Comparison of ENCODE assay signal across 26 mouse cellular contexts in genomic region chr16:22899866-22900570, GRCm38 (mm10). TPM values are rescaled to one million over a fixed set of nuclear protein-coding genes. Genes with fewer than 3 reads are reported as not detected.
A peak's percentile ranks its signal among the peaks of the same experiment; 100 is the strongest.
DNase-seq lines count a peak whose midpoint lies in the region; ATAC-seq and TF ChIP-seq lines count a peak whose summit lies in the region.
"Had no signal": no experiment of that assay in that cellular context is flagged by ENCODE, and none has a peak within 500 bp of the region (broad histone marks: within the 10 kb centered on the region; RNA-seq: fewer than 3 reads in every experiment).

No protein-coding gene starts in this region.

- peak overlapping the region; percentile 89 for H3K27ac ChIP-seq in liver, adult 2 months (replicated peaks; ENCODE audit: insufficient read depth, low read depth, low read length)
- H3K27ac ChIP-seq in liver, embryonic 12.5 days = no peak overlapping the region
- no peak overlapping the region for H3K27ac ChIP-seq in liver, embryonic 14.5 days
- H3K27ac ChIP-seq in liver, embryonic 11.5 days (ENCODE audit: low read depth, low read length) = no peak overlapping the region
- no peak overlapping the region; the same call in 1 of the 2 replicates for H3K27ac ChIP-seq in liver, embryonic 16.5 days (ENCODE audit: low read length)
- H3K27ac ChIP-seq in forebrain, embryonic 15.5 days (replicated peaks) = no peak overlapping the region
- H3K27ac ChIP-seq: embryonic facial prominence, embryonic 10.5 days; embryonic facial prominence, embryonic 12.5 days; forebrain, embryonic 13.5 days had no signal

- 0 out of 2 replicates have a peak, but pooled peaks have one; percentile 12 for TF ChIP-seq POLR2A in liver, adult 2 months (IDR thresholded peaks at IDR 0.05; ENCODE audit: extremely low read depth, insufficient read depth, low read length)

- no peak for TF ChIP-seq CTCF in liver, adult 2 months (IDR thresholded peaks at IDR 0.05; ENCODE audit: low read depth, low read length)
- TF ChIP-seq CTCF in liver, embryonic 14.5 days (IDR thresholded peaks at IDR 0.05; ENCODE audit: low read depth) = no peak

- H3K9me3 ChIP-seq in liver, embryonic 12.5 days (replicated peaks) = no peaks in the 10 kb centered on the region
- H3K9me3 ChIP-seq in liver, embryonic 14.5 days (ENCODE audit: control insufficient read depth, low read length) = no peaks in the 10 kb centered on the region
- no peaks in the 10 kb centered on the region for H3K9me3 ChIP-seq in liver, embryonic 11.5 days (ENCODE audit: control insufficient read depth, low read length)
- no peaks in the 10 kb centered on the region for H3K9me3 ChIP-seq in liver, embryonic 16.5 days (replicated peaks; ENCODE audit: control insufficient read depth, low read length)
- H3K9me3 ChIP-seq in forebrain, embryonic 15.5 days = no peaks in the 10 kb centered on the region
- H3K9me3 ChIP-seq: embryonic facial prominence, embryonic 10.5 days; embryonic facial prominence, embryonic 12.5 days; forebrain, embryonic 13.5 days had no signal

- H3K4me3 ChIP-seq in liver, adult 2 months (ENCODE audit: insufficient read depth, low read depth, low read length) = no peak overlapping the region
- no peak overlapping the region for H3K4me3 ChIP-seq in liver, embryonic 12.5 days
- no peak overlapping the region for H3K4me3 ChIP-seq in liver, embryonic 14.5 days (ENCODE audit: insufficient read depth in 1 of 2, low read depth in 2 of 2, low read length in 2 of 2)
- H3K4me3 ChIP-seq in liver, embryonic 11.5 days (ENCODE audit: low read depth, low read length) = no peak overlapping the region
- H3K4me3 ChIP-seq in liver, embryonic 16.5 days (ENCODE audit: low read depth, low read length) = no peak overlapping the region
- no peak overlapping the region for H3K4me3 ChIP-seq in forebrain, embryonic 15.5 days
- H3K4me3 ChIP-seq: embryonic facial prominence, embryonic 10.5 days; embryonic facial prominence, embryonic 12.5 days; forebrain, embryonic 13.5 days had no signal

- H3K36me3 ChIP-seq in liver, adult 2 months (ENCODE audit: control insufficient read depth, insufficient read depth, low read length) = peaks cover 22% of the 10 kb centered on the region
- H3K36me3 ChIP-seq in liver, embryonic 12.5 days = no peaks in the 10 kb centered on the region
- no peaks in the 10 kb centered on the region; the same call in 1 of the 2 replicates for H3K36me3 ChIP-seq in liver, embryonic 14.5 days (replicated peaks; ENCODE audit: control insufficient read depth, insufficient read depth, low read depth)
- no peaks in the 10 kb centered on the region for H3K36me3 ChIP-seq in liver, embryonic 11.5 days (ENCODE audit: control insufficient read depth, insufficient read depth, low read length)
- no peaks in the 10 kb centered on the region for H3K36me3 ChIP-seq in liver, embryonic 16.5 days (ENCODE audit: control insufficient read depth, insufficient read depth)
- H3K36me3 ChIP-seq in forebrain, embryonic 15.5 days = no peaks in the 10 kb centered on the region
- H3K36me3 ChIP-seq: embryonic facial prominence, embryonic 10.5 days; embryonic facial prominence, embryonic 12.5 days had no signal

- DNase-seq in liver, adult 2 months (ENCODE audit: extremely low read depth, low read depth, low spot score) = peak; percentile 98
- no peak for DNase-seq in liver, embryonic 14.5 days (ENCODE audit: low read depth in 3 of 3, low spot score in 3 of 3)
- DNase-seq in liver, embryonic 11.5 days (ENCODE audit: low spot score) = no peak
- no peak for DNase-seq in left cerebral cortex, adult 9 months (ENCODE audit: low spot score in 2 of 2)
- DNase-seq: adrenal gland, adult 2 months; adrenal gland, postnatal 10 days; adrenal gland, postnatal 25 days; B cell, adult 2 months; cerebellum, adult 11 months; cerebellum, adult 18-20 months; cerebellum, adult 9-10 months; cerebellum, postnatal 10 days; cerebellum, postnatal 25 days had no signal

- no peaks in the 10 kb centered on the region for H3K79me2 ChIP-seq in liver, adult 2 months (ENCODE audit: control insufficient read depth, insufficient read depth, low read length)

- TF ChIP-seq EP300 in liver, embryonic 14.5 days (IDR thresholded peaks at IDR 0.05; ENCODE audit: low read depth) = no peak

- H3K27me3 ChIP-seq in liver, adult 2 months (ENCODE audit: control insufficient read depth, insufficient read depth, low read length) = no peaks in the 10 kb centered on the region
- no peaks in the 10 kb centered on the region for H3K27me3 ChIP-seq in liver, embryonic 12.5 days (replicated peaks)
- H3K27me3 ChIP-seq in liver, embryonic 14.5 days (ENCODE audit: control insufficient read depth, insufficient read depth, low read length) = no peaks in the 10 kb centered on the region
- no peaks in the 10 kb centered on the region for H3K27me3 ChIP-seq in liver, embryonic 11.5 days (replicated peaks; ENCODE audit: control insufficient read depth, insufficient read depth, low read length)
- H3K27me3 ChIP-seq in liver, embryonic 16.5 days (ENCODE audit: control insufficient read depth, insufficient read depth, low read depth, low read length) = no peaks in the 10 kb centered on the region
- no peaks in the 10 kb centered on the region for H3K27me3 ChIP-seq in forebrain, embryonic 15.5 days
- H3K27me3 ChIP-seq: embryonic facial prominence, embryonic 12.5 days; forebrain, embryonic 13.5 days had no signal

- peaks cover 23% of the 10 kb centered on the region for H3K4me1 ChIP-seq in liver, adult 2 months (ENCODE audit: control insufficient read depth, insufficient read depth, low read length)
- H3K4me1 ChIP-seq in liver, embryonic 12.5 days = no peaks in the 10 kb centered on the region
- H3K4me1 ChIP-seq in liver, embryonic 14.5 days (replicated peaks; ENCODE audit: control insufficient read depth in 2 of 2, insufficient read depth in 2 of 2, low read length in 1 of 2) = peaks cover 0 to 2% of the 10 kb centered on the region in 2 experiments; a peak in 1 of 4 replicates
- H3K4me1 ChIP-seq in liver, embryonic 11.5 days (replicated peaks; ENCODE audit: control insufficient read depth, insufficient read depth, low read length) = no peaks in the 10 kb centered on the region
- no peaks in the 10 kb centered on the region for H3K4me1 ChIP-seq in liver, embryonic 16.5 days (ENCODE audit: control insufficient read depth, low read depth, low read length)
- no peaks in the 10 kb centered on the region for H3K4me1 ChIP-seq in forebrain, embryonic 15.5 days
- H3K4me1 ChIP-seq: embryonic facial prominence, embryonic 10.5 days; embryonic facial prominence, embryonic 12.5 days; forebrain, embryonic 13.5 days had no signal

- peak overlapping the region; percentile 25; the same call in 1 of the 2 replicates for H3K9ac ChIP-seq in liver, adult 2 months (ENCODE audit: low read depth, low read length)
- H3K9ac ChIP-seq in liver, embryonic 12.5 days = no peak overlapping the region
- H3K9ac ChIP-seq in liver, embryonic 14.5 days (replicated peaks) = no peak overlapping the region
- no peak overlapping the region for H3K9ac ChIP-seq in liver, embryonic 11.5 days (ENCODE audit: low read depth, low read length)
- no peak overlapping the region for H3K9ac ChIP-seq in liver, embryonic 16.5 days (ENCODE audit: low read depth, low read length)
- H3K9ac ChIP-seq in forebrain, embryonic 15.5 days (replicated peaks) = no peak overlapping the region
- H3K9ac ChIP-seq: embryonic facial prominence, embryonic 12.5 days; forebrain, embryonic 13.5 days had no signal

- 17% methylated on average over 10 of the region's 10 CpGs for WGBS in liver, adult 2 months
- WGBS in liver, embryonic 12.5 days (ENCODE audit: insufficient replicate concordance) = 64% methylated on average over 10 of the region's 10 CpGs
- 58% methylated on average over 10 of the region's 10 CpGs for WGBS in liver, embryonic 14.5 days (ENCODE audit: insufficient replicate concordance)
- 76% methylated on average over 10 of the region's 10 CpGs for WGBS in liver, embryonic 11.5 days
- WGBS in liver, embryonic 16.5 days (ENCODE audit: insufficient replicate concordance) = 53% methylated on average over 10 of the region's 10 CpGs
- WGBS in forebrain, embryonic 15.5 days = 84% methylated on average over 10 of the region's 10 CpGs

- ATAC-seq in liver, embryonic 12.5 days = no peak
- peak; percentile 51; the same call in 1 of the 2 replicates for ATAC-seq in liver, embryonic 14.5 days (ENCODE audit: insufficient read depth)
- ATAC-seq in liver, embryonic 11.5 days (replicated peaks; ENCODE audit: low FRiP score) = no peak
- ATAC-seq in liver, embryonic 16.5 days (ENCODE audit: low read depth) = peak; percentile 67
- no peak for ATAC-seq in forebrain, embryonic 15.5 days (replicated peaks)
- ATAC-seq: CD4-positive, CD25-positive, alpha-beta regulatory T cell, adult 4 months; forebrain, embryonic 13.5 days; forebrain, embryonic 16.5 days had no signal

- no peak overlapping the region for H3K4me2 ChIP-seq in liver, embryonic 12.5 days
- H3K4me2 ChIP-seq in liver, embryonic 14.5 days (ENCODE audit: low read depth) = no peak overlapping the region
- H3K4me2 ChIP-seq in liver, embryonic 11.5 days = no peak overlapping the region
- H3K4me2 ChIP-seq in liver, embryonic 16.5 days (ENCODE audit: low read depth, low read length) = no peak overlapping the region
- H3K4me2 ChIP-seq in forebrain, embryonic 15.5 days (replicated peaks) = no peak overlapping the region
- H3K4me2 ChIP-seq: embryonic facial prominence, embryonic 12.5 days; forebrain, embryonic 13.5 days had no signal

RNA-seq across cellular contexts. Expression of gene Ahsg, which starts 8.9 kb away (rescaled TPM):
- total RNA-seq in liver, adult 2 months (2014; rRNA removed) = 10,308 and 11,624 TPM in 2 replicates
- 17,109 and 17,601 TPM in 2 replicates for polyA plus RNA-seq in liver, adult 2 months (2012; rRNA removed)
- polyA plus RNA-seq in liver, embryonic 12.5 days (2016; fragmentation: Nextera tagmentation; extraction: Ambion mirVana) = 184 and 190 TPM in 2 replicates
- 1,135 and 1,143 TPM in 2 replicates for polyA plus RNA-seq in liver, embryonic 14.5 days (2012; rRNA removed)
- polyA plus RNA-seq in liver, embryonic 14.5 days (2014; fragmentation: Nextera tagmentation; extraction: Ambion mirVana) = 1,052 and 1,153 TPM in 2 replicates
- polyA plus RNA-seq in liver, embryonic 11.5 days (2014; fragmentation: Nextera tagmentation; extraction: Ambion mirVana) = 79.0 and 82.8 TPM in 2 replicates
- polyA plus RNA-seq in liver, embryonic 16.5 days (2015; fragmentation: Nextera tagmentation; extraction: Ambion mirVana) = 5,304 and 6,290 TPM in 2 replicates
- 1.2 TPM in 1 of 2 replicates, not detected in the other for polyA plus RNA-seq in forebrain, embryonic 15.5 days (2015; fragmentation: Nextera tagmentation; extraction: Ambion mirVana)
- total RNA-seq: MEL had no signal
- polyA plus RNA-seq: CD4-positive, CD25-positive, alpha-beta regulatory T cell, adult 4 months; cortical plate, adult 2 months; embryonic facial prominence, embryonic 10.5 days; embryonic facial prominence, embryonic 12.5 days; embryonic facial prominence, embryonic 14.5 days; forebrain, embryonic 11.5 days; forebrain, embryonic 13.5 days had no signal

RNA-seq across cellular contexts. Expression of gene Fetub, which starts 18.1 kb away (rescaled TPM):
- total RNA-seq in liver, adult 2 months (2014; rRNA removed) = 107 and 165 TPM in 2 replicates
- 414 and 419 TPM in 2 replicates for polyA plus RNA-seq in liver, adult 2 months (2012; rRNA removed)
- 0.35 and 0.69 TPM in 2 replicates for polyA plus RNA-seq in liver, embryonic 12.5 days (2016; fragmentation: Nextera tagmentation; extraction: Ambion mirVana)
- polyA plus RNA-seq in liver, embryonic 14.5 days (2012; rRNA removed) = 1.5 and 1.6 TPM in 2 replicates
- 2.2 and 2.3 TPM in 2 replicates for polyA plus RNA-seq in liver, embryonic 14.5 days (2014; fragmentation: Nextera tagmentation; extraction: Ambion mirVana)
- polyA plus RNA-seq in liver, embryonic 11.5 days (2014; fragmentation: Nextera tagmentation; extraction: Ambion mirVana) = 0.22 and 0.69 TPM in 2 replicates
- 15.3 and 19.3 TPM in 2 replicates for polyA plus RNA-seq in liver, embryonic 16.5 days (2015; fragmentation: Nextera tagmentation; extraction: Ambion mirVana)
- polyA plus RNA-seq in forebrain, embryonic 15.5 days (2015; fragmentation: Nextera tagmentation; extraction: Ambion mirVana) = not detected in 2 replicates
- total RNA-seq: MEL had no signal
- polyA plus RNA-seq: CD4-positive, CD25-positive, alpha-beta regulatory T cell, adult 4 months; embryonic facial prominence, embryonic 10.5 days; embryonic facial prominence, embryonic 12.5 days; forebrain, embryonic 11.5 days; forebrain, embryonic 13.5 days; forebrain, embryonic 16.5 days had no signal

RNA-seq across cellular contexts. Expression of gene Dnajb11, which starts 42.4 kb away (rescaled TPM):
- total RNA-seq in liver, adult 2 months (2014; rRNA removed) = 62.0 and 67.7 TPM in 2 replicates
- 20.7 and 23.9 TPM in 2 replicates for polyA plus RNA-seq in liver, adult 2 months (2012; rRNA removed)
- 95.2 and 97.9 TPM in 2 replicates for polyA plus RNA-seq in liver, embryonic 12.5 days (2016; fragmentation: Nextera tagmentation; extraction: Ambion mirVana)
- polyA plus RNA-seq in liver, embryonic 14.5 days (2012; rRNA removed) = 15.1 and 25.9 TPM in 2 replicates
- polyA plus RNA-seq in liver, embryonic 14.5 days (2014; fragmentation: Nextera tagmentation; extraction: Ambion mirVana) = 54.3 and 54.9 TPM in 2 replicates
- 125 and 131 TPM in 2 replicates for polyA plus RNA-seq in liver, embryonic 11.5 days (2014; fragmentation: Nextera tagmentation; extraction: Ambion mirVana)
- polyA plus RNA-seq in liver, embryonic 16.5 days (2015; fragmentation: Nextera tagmentation; extraction: Ambion mirVana) = 50.7 and 54.4 TPM in 2 replicates
- polyA plus RNA-seq in forebrain, embryonic 15.5 days (2015; fragmentation: Nextera tagmentation; extraction: Ambion mirVana) = 84.9 and 85.2 TPM in 2 replicates

RNA-seq across cellular contexts. Expression of gene Tbccd1, which starts 42.5 kb away (rescaled TPM):
- 22.7 and 24.0 TPM in 2 replicates for total RNA-seq in liver, adult 2 months (2014; rRNA removed)
- polyA plus RNA-seq in liver, adult 2 months (2012; rRNA removed) = 16.9 and 19.9 TPM in 2 replicates
- 31.1 and 33.3 TPM in 2 replicates for polyA plus RNA-seq in liver, embryonic 12.5 days (2016; fragmentation: Nextera tagmentation; extraction: Ambion mirVana)
- 20.3 and 25.6 TPM in 2 replicates for polyA plus RNA-seq in liver, embryonic 14.5 days (2012; rRNA removed)
- polyA plus RNA-seq in liver, embryonic 14.5 days (2014; fragmentation: Nextera tagmentation; extraction: Ambion mirVana) = 23.5 and 24.8 TPM in 2 replicates
- polyA plus RNA-seq in liver, embryonic 11.5 days (2014; fragmentation: Nextera tagmentation; extraction: Ambion mirVana) = 44.8 and 47.3 TPM in 2 replicates
- 27.2 and 27.3 TPM in 2 replicates for polyA plus RNA-seq in liver, embryonic 16.5 days (2015; fragmentation: Nextera tagmentation; extraction: Ambion mirVana)
- 22.5 and 23.1 TPM in 2 replicates for polyA plus RNA-seq in forebrain, embryonic 15.5 days (2015; fragmentation: Nextera tagmentation; extraction: Ambion mirVana)

RNA-seq across cellular contexts. Expression of gene Hrg, which starts 50.9 kb away (rescaled TPM):
- total RNA-seq in liver, adult 2 months (2014; rRNA removed) = 574 and 911 TPM in 2 replicates
- 312 and 372 TPM in 2 replicates for polyA plus RNA-seq in liver, adult 2 months (2012; rRNA removed)
- polyA plus RNA-seq in liver, embryonic 12.5 days (2016; fragmentation: Nextera tagmentation; extraction: Ambion mirVana) = 0.10 and 0.13 TPM in 2 replicates
- polyA plus RNA-seq in liver, embryonic 14.5 days (2012; rRNA removed) = 0.16 and 0.28 TPM in 2 replicates
- polyA plus RNA-seq in liver, embryonic 14.5 days (2014; fragmentation: Nextera tagmentation; extraction: Ambion mirVana) = 0.71 and 1.0 TPM in 2 replicates
- 0.22 TPM in 1 of 2 replicates, not detected in the other for polyA plus RNA-seq in liver, embryonic 11.5 days (2014; fragmentation: Nextera tagmentation; extraction: Ambion mirVana)
- polyA plus RNA-seq in liver, embryonic 16.5 days (2015; fragmentation: Nextera tagmentation; extraction: Ambion mirVana) = 6.4 and 9.0 TPM in 2 replicates
- polyA plus RNA-seq in forebrain, embryonic 15.5 days (2015; fragmentation: Nextera tagmentation; extraction: Ambion mirVana) = not detected in 2 replicates
- total RNA-seq: ES-E14, MEL had no signal
- polyA plus RNA-seq: CD4-positive, CD25-positive, alpha-beta regulatory T cell, adult 4 months; cortical plate, adult 2 months; embryonic facial prominence, embryonic 12.5 days; embryonic facial prominence, embryonic 14.5 days; forebrain, embryonic 16.5 days had no signal

Comparison
In these comparisons a context has a peak if more than half of its experiments do, and no peak if none do; other contexts are left out.
1. ATAC-seq: peak in liver, embryonic 14.5 days (single experiment) and liver, embryonic 16.5 days (single experiment); none in liver, embryonic 12.5 days (single experiment), liver, embryonic 11.5 days (single experiment) and forebrain, embryonic 15.5 days (single experiment).
2. RNA of gene Fetub, which starts 18.1 kb away (polyA plus RNA-seq): 414 to 419 TPM in liver, adult 2 months; 15.3 to 19.3 TPM in liver, embryonic 16.5 days, 1.5 to 2.3 TPM in liver, embryonic 14.5 days, 0.22 to 0.69 TPM in liver, embryonic 11.5 days, 0.35 to 0.69 TPM in liver, embryonic 12.5 days and not detected in forebrain, embryonic 15.5 days; every median in the first group is over 10 times any median in the second.
3. RNA of gene Ahsg, which starts 8.9 kb away (polyA plus RNA-seq): 17,109 to 17,601 TPM in liver, adult 2 months, 5,304 to 6,290 TPM in liver, embryonic 16.5 days, 1,052 to 1,153 TPM in liver, embryonic 14.5 days, 184 to 190 TPM in liver, embryonic 12.5 days and 79.0 to 82.8 TPM in liver, embryonic 11.5 days; 1.2 TPM in forebrain, embryonic 15.5 days; every median in the first group is over 10 times any median in the second.